Mouse (Mus musculus) Muller cell, postnatal 12 days (primary cell): ENCODE measurements around the gene Ssxa1.
A peak's percentile ranks its signal among the peaks of the same experiment; 100 is the strongest.
"Not testable (repeated sequence)": the region's sequence is repeated elsewhere in the genome, so short reads cannot be mapped to it uniquely, and the experiment has no call there.

ENCODE experiments used
- DNase-seq: peaks from one replicate; pipeline ENCODE4 v3.0.0-alpha.2; 2015; ENCODE audit errors: inconsistent ontology term

Ssxa1 gene

DNA sequence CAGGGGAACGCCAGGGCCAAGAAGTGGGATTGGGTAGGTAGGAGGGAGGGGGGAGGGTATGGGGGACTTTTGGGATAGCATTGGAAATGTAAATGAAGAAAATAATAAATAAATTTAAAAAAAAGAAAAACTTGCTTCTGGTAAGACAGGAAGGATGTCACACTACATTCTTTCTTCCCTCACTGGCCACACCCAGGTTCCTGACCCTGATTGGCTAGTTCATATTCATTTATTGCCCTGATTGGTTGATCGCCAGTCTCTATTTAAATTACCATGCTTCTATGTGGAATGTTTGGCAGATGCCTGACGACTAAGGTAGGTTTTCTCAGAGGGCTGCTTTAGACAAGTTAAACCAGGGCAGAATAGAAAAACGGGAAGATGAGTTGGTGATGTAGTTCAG lies at the start of gene Ssxa1:
Ssxa1 (plus strand) TSS at position 301 of the 400 bp plus-strand sequence.
- DNase-seq = no peak

DNA sequence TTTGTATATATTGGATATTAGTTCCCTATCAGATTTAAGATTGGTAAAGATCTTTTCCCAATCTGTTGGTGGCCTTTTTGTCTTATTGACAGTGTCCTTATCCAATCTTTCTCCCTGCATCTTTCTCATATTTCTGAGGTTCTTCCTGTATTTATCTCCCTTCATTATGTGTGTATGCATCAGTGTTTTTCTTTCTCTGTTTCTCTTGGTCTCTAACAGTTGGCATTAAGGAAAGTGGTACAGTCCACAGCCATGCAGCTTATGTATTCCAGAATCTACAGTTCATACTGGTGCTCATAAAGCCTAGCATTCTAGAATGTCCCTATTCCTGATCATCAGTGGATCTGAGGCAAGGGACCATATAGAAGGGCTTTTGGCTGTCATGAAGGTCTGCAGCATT lies 47.5 kb upstream of the Ssxa1 start, which contains the start of gene Spaca5:
Spaca5 (plus strand) TSS at position 301 of the 400 bp plus-strand sequence.
- DNase-seq = no peak

DNA sequence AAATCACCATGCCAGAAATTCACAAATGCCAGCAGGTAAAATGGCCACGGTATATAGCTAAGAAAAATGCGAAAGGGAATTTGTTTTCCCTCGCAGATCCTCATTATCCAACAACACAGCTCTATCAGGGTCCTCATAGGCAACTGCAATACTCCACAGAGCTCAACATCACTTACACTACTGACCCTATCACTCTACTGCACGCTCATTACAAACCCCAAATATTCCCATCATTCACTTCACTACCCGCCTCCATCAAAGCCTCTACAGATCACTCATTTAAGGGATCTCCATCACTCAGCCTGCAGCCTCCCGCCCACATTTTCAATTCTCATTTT lies 27.0 kb upstream of the Ssxa1 start:
- DNase-seq = no peak

DNA sequence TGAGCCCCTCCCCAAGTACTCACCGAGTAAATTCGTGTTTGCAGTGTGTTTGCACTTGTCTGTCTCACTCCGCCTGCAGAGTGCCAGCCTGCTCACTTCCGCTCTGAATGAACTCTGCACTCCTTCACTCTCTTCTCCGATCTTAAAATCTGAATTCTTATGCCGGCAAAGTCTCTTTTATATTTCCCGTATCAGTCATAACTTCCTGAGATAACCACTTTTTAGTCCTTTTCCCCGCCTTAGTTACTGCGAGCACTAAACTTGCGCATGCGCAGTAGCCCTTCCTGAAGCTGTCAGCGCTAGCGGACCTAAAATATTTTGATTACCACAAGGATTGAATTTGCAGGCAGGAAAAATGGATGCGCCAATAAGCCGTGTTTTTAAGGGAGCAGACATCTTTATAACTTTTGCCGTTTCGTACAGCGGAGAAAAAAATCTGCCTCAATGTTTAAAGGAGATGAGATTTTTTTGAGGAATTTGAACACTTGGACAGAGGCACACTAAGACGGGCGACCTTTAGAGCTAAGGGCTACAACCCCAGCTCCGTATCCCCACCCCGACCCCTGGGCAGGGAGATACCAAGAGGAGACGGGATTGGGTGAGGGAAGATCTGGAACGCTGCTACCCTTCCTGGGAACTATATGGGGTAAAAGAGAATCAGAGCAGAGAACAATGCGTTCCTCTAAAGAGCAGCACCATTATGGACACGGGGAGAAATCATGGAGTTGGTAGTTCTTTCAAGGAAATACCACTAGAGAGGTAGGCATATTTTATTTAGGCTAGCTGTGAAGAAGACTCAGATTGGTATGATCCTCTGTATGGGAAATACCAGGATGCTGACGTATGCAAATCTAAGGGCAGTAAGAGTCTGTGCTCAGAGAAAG lies 26.4 kb upstream of the Ssxa1 start, which contains the start of gene Zfp300:
Zfp300 (minus strand) TSS at position 545 of the 884 bp plus-strand sequence.
- peak; percentile 82 for DNase-seq

GRCm38 (mm10) chrX:21089867-21090239 lies 25.8 kb upstream of the Ssxa1 start:
- no peak for DNase-seq

DNA sequence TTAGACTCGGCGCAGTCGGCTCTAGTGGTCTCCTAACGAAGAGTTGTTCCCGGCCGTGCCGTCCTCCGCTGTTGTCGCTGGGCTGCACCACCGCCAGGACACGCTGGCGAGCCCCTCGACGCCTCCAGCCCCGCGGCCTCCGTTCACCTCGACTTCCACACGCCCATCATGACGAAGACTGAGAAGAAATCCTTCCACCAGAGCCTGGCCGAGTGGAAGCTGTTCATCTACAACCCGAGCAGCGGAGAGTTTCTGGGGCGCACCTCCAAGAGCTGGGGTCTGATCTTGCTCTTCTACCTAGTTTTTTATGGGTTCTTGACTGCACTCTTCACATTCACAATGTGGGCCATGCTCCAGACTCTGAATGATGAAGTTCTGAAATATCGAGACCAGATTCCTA lies 31.1 kb downstream of the Ssxa1 start:
- not testable (repeated sequence) for DNase-seq
